Mouse (Mus musculus): ENCODE measurements around the gene Hyal1.

DNA sequence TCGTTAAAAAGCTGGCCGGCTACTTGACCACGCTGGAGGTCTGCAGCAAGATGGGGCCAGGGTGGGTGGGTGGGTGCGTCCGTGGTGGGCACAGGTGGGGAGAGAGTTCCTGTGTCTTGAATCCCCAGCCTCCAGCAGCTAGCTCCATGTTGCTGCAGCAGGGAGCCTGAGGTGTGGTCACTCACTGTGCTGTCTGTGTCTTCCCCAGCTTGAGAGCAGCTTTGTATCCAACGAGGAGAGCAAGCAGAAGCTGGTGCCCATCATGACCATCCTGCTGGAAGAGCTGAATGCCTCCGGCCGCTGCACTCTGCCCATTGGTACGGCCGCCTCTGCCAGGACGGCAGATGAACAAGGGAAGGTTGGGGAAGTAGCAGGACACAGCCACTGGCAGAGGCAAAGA is 33.4 kb upstream of the Hyal1 start:
- TF ChIP-seq POLR2A (IDR thresholded peaks at IDR 0.05; ENCODE audit: borderline replicate concordance, low read depth, low read length) (no peak), CTCF (IDR thresholded peaks at IDR 0.05; ENCODE audit: low read depth, low read length) (no peak)
